Mouse (Mus musculus) macrophage (primary cell): ENCODE measurements around the gene Sh2b2. TPM values are rescaled to one million over a fixed set of nuclear protein-coding genes. Genes with fewer than 3 reads are reported as not detected.
"Not testable (repeated sequence)": the region's sequence is repeated elsewhere in the genome, so short reads cannot be mapped to it uniquely, and the experiment has no call there.

Experiments used
- H3K27ac ChIP-seq: fragments of 350-480 bp; formaldehyde crosslinking; 2 replicates; pipeline ENCODE4 v1.9.0; 2021
- H3K36me3 ChIP-seq: fragments of 350-480 bp; formaldehyde crosslinking; 2 replicates; pipeline ENCODE4 v1.9.0; 2021; ENCODE audit errors: inconsistent target
- H3K4me3 ChIP-seq: fragments of 350-480 bp; formaldehyde crosslinking; 2 replicates; pipeline ENCODE4 v1.9.0; 2021; ENCODE audit errors: inconsistent target
- H3K79me2 ChIP-seq: fragments of 350-480 bp; formaldehyde crosslinking; 2 replicates; pipeline ENCODE4 v1.9.0; 2021; ENCODE audit errors: inconsistent target
- WGBS: methylation state at CpG from one replicate; pipeline ENCODE4 v1.1.7; 2026; ENCODE audit warnings: inconsistent platforms; ENCODE audit not compliant: missing documents; 5-methylcytosine and 5-hydroxymethylcytosine counted together
- polyA plus RNA-seq: library from polyadenylated mRNA; stranded (reverse); fragments of 250-400 nt; gene quantifications from 3 replicates; pipeline ENCODE4 v1.2.4, GENCODE M21; 2018; ENCODE audit warnings: inconsistent platforms

Gene Sh2b2
- polyA plus RNA-seq, 1 experiment from 2014 or later: 11.6 TPM

GRCm38 (mm10) chr5:136217004-136217665, 29.2 kb downstream of the Sh2b2 start:
- Histone ChIP-seq H3K36me3 (0 out of 2 replicates have a peak, but pooled peaks cover 6% of the 10 kb centered on the region), H3K4me3 (no peak overlapping the region), H3K79me2 (no peaks in the 10 kb centered on the region), H3K27ac (peak overlapping the region; percentile 32)
- WGBS: 35% methylated on average over 18 of the region's 18 CpGs

GRCm38 (mm10) chr5:136215958-136216357, 30.4 kb downstream of the Sh2b2 start:
- H3K27ac ChIP-seq: no peak overlapping the region
- 62% methylated on average over 5 of the region's 5 CpGs for WGBS
- no peak overlapping the region for H3K4me3 ChIP-seq
- H3K79me2 ChIP-seq: no peaks in the 10 kb centered on the region
- 0 out of 2 replicates have a peak, but pooled peaks cover 6% of the 10 kb centered on the region for H3K36me3 ChIP-seq

GRCm38 (mm10) chr5:136215211-136215610, 31.1 kb downstream of the Sh2b2 start:
- 98% methylated on average over 3 of the region's 3 CpGs for WGBS
- Histone ChIP-seq H3K79me2 (no peaks in the 10 kb centered on the region), H3K36me3 (0 out of 2 replicates have a peak, but pooled peaks cover under 1% of the 10 kb centered on the region), H3K4me3 (no peak overlapping the region), H3K27ac (no peak overlapping the region)

GRCm38 (mm10) chr5:136213716-136214115, 32.6 kb downstream of the Sh2b2 start:
- no peak overlapping the region for H3K27ac ChIP-seq
- no peak overlapping the region for H3K4me3 ChIP-seq
- 32% methylated on average over 5 of the region's 5 CpGs for WGBS
- no peaks in the 10 kb centered on the region for H3K79me2 ChIP-seq
- H3K36me3 ChIP-seq: no peaks in the 10 kb centered on the region

- Histone ChIP-seq H3K36me3 (no peaks in the 10 kb centered on the region), H3K79me2 (no peaks in the 10 kb centered on the region), H3K4me3 (no peak overlapping the region), H3K27ac (no peak overlapping the region)
- 91% methylated on average over 11 of the region's 11 CpGs for WGBS
Observed at GRCm38 (mm10) chr5:136212716-136213115, 33.6 kb downstream of the Sh2b2 start.

- not testable (repeated sequence) for H3K27ac ChIP-seq, H3K79me2 ChIP-seq
- WGBS: 53% methylated on average over 13 of the region's 14 CpGs
Observed at GRCm38 (mm10) chr5:136211341-136212102, 34.8 kb downstream of the Sh2b2 start.

GRCm38 (mm10) chr5:136210549-136210948, 35.8 kb downstream of the Sh2b2 start:
- Histone ChIP-seq H3K4me3 (no peak overlapping the region), H3K27ac (no peak overlapping the region), H3K79me2 (no peaks in the 10 kb centered on the region), H3K36me3 (no peaks in the 10 kb centered on the region)
- WGBS: 32% methylated on average over 5 of the region's 5 CpGs

More at GRCm38 (mm10) chr5:136211341-136212102, 34.8 kb downstream of the Sh2b2 start:
- H3K4me3 ChIP-seq, H3K36me3 ChIP-seq: not testable (repeated sequence)

- 32% methylated on average over 7 of the region's 7 CpGs for WGBS
- H3K79me2 ChIP-seq: peaks cover 19% of the 10 kb centered on the region
- no peak overlapping the region for H3K27ac ChIP-seq
Observed at GRCm38 (mm10) chr5:136201832-136202231, 44.5 kb downstream of the Sh2b2 start.

GRCm38 (mm10) chr5:136199526-136199925, 46.8 kb downstream of the Sh2b2 start:
- Histone ChIP-seq H3K36me3 (peaks cover 16% of the 10 kb centered on the region), H3K79me2 (peaks cover 24% of the 10 kb centered on the region), H3K4me3 (peak overlapping the region; percentile 97; the same call in 1 of the 2 replicates), H3K27ac (peak overlapping the region; percentile 80)
- WGBS: 53% methylated on average over 11 of the region's 11 CpGs

More at GRCm38 (mm10) chr5:136201832-136202231, 44.5 kb downstream of the Sh2b2 start:
- Histone ChIP-seq H3K4me3 (no peak overlapping the region), H3K36me3 (no peaks in the 10 kb centered on the region; the same call in 1 of the 2 replicates)

- 1% methylated on average over 59 of the region's 62 CpGs for WGBS
Observed at GRCm38 (mm10) chr5:136198474-136199391, 47.6 kb downstream of the Sh2b2 start, which contains the start of gene Prkrip1. Gene Prkrip1 (minus strand): TSS chr5:136198963.

GRCm38 (mm10) chr5:136191870-136192269, 54.5 kb downstream of the Sh2b2 start:
- H3K36me3 ChIP-seq: peaks cover 62% of the 10 kb centered on the region
- WGBS: 94% methylated on average over 7 of the region's 7 CpGs
- no peak overlapping the region for H3K4me3 ChIP-seq
- H3K27ac ChIP-seq: no peak overlapping the region
- H3K79me2 ChIP-seq: peaks cover 5% of the 10 kb centered on the region

More at GRCm38 (mm10) chr5:136198474-136199391, 47.6 kb downstream of the Sh2b2 start, which contains the start of gene Prkrip1:
- Histone ChIP-seq H3K79me2 (peaks cover 24% of the 10 kb centered on the region), H3K27ac (peak within 1 kb of the TSS; percentile 80), H3K36me3 (peaks cover 24% of the 10 kb centered on the region), H3K4me3 (peak within 1 kb of the TSS; percentile 97)

GRCm38 (mm10) chr5:136186723-136187122, 59.6 kb downstream of the Sh2b2 start:
- 27% methylated on average over 4 of the region's 4 CpGs for WGBS
- H3K79me2 ChIP-seq: no peaks in the 10 kb centered on the region
- peaks cover 32% of the 10 kb centered on the region for H3K36me3 ChIP-seq
- no peak overlapping the region for H3K4me3 ChIP-seq
- H3K27ac ChIP-seq: no peak overlapping the region

GRCm38 (mm10) chr5:136183766-136184165, 62.6 kb downstream of the Sh2b2 start:
- H3K36me3 ChIP-seq: peaks cover 52% of the 10 kb centered on the region
- no peaks in the 10 kb centered on the region for H3K79me2 ChIP-seq
- WGBS: 85% methylated on average over 6 of the region's 7 CpGs
- H3K27ac ChIP-seq: no peak overlapping the region
- no peak overlapping the region for H3K4me3 ChIP-seq

GRCm38 (mm10) chr5:136182830-136183229, 63.5 kb downstream of the Sh2b2 start:
- H3K27ac ChIP-seq: no peak overlapping the region
- no peaks in the 10 kb centered on the region for H3K79me2 ChIP-seq
- WGBS: 50% methylated on average over 4 of the region's 4 CpGs
- no peak overlapping the region for H3K4me3 ChIP-seq
- H3K36me3 ChIP-seq: peaks cover 46% of the 10 kb centered on the region
